Mouse (Mus musculus) heart, postnatal 4 days (tissue): ENCODE data around the gene Pbxip1. TPM values are rescaled to one million over a fixed set of nuclear protein-coding genes. Genes with fewer than 3 reads are reported as not detected.
"Not testable (repeated sequence)": the region's sequence is repeated elsewhere in the genome, so short reads cannot be mapped to it uniquely, and the experiment has no call there.

Source experiments
- DNase-seq: peaks from one replicate; pipeline ENCODE4 v3.0.0; 2021
- total RNA-seq, 2 experiments: library from RNA; stranded (reverse); gene quantifications; 2 replicates each; pipeline ENCODE4 v1.2.3; 2021

Gene Pbxip1
- total RNA-seq, 2 experiments from 2014 or later = 66.0 to 73.8 TPM

DNA sequence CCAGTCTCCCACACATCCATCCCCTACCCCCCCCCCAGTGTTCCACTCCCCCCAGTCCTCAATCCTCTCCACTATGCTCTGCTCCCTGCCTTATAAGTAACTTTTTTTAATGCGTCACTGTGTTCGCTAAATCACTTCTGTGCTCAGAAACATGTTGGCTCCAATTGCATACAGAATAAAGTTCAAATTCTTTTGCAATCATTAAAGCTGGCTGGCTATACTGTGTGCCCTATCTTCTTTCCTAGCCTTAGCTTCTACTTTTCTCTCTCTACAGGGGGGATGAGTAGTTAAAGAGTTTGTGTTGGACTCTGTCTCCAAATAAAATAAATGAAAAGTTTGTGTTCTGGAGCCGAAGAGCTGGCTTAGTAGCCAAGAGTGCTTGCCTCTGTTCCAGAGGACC lies 26.8 kb upstream of the Pbxip1 start:
- no peak for DNase-seq

DNA sequence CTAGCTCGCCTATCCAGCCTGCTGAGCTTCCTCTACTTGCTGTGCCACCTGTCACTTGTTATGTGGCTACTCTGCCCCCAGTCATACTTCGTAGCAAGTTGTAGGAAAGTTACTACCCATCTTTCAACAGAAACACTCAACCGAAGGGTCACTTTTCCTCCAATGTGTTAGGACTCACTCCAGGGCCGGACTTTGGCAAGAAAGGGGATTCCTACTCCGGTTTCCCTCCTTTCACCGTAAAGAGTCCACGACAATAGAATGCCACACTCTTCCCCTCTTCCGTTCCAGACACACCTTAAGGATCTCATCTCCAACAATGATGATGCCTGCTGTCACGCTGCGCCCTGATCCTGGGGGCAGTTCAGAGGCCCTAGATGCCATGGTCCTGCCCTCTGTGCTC lies 25.6 kb upstream of the Pbxip1 start:
- DNase-seq = no peak

DNA sequence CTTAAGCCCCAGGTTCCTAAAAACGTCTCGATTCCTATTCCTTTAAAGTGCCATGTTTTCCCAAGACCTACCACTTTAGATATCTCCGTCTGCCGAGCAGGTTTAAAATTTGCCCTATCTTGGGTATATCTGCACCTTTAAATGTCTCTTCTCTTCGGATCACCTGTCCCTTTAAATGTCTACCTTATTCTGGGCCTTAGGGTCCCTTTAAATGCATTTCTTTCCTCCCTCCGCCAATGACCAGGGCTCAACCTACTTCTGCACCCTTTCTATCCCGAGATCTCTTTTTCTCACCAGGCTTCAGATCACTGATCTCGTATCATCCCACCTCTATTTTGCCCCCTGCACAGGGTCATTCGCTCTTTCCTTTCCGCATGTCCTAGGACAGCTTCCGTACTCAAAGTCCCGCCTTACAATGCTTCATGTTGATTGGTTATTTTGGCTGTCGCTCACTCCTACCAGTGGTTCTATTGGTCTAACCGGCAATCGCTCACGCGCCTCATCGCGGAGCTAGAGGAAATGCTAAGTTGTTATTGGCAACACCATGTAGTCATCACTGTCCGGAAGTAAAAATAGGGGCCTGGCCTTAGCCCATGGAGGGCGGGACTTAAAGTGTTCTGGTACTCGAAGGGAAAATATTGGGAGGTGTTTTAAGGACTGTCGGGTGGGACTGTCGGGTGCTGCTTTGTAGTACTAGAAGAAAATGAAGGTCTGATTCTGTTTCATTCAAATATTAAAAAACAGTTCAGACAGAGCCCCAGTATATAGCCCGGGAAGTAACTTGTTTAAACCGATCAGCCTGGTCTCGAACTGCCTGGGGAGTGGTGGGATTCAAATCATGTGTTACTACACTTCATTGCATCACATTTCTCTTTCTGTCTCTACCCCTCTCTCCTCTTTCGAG lies 24.8 kb upstream of the Pbxip1 start, which contains the start of gene Flad1:
Flad1 (minus strand) TSS at position 381 of the 904 bp plus-strand sequence.
- DNase-seq = peak; percentile 100

DNA sequence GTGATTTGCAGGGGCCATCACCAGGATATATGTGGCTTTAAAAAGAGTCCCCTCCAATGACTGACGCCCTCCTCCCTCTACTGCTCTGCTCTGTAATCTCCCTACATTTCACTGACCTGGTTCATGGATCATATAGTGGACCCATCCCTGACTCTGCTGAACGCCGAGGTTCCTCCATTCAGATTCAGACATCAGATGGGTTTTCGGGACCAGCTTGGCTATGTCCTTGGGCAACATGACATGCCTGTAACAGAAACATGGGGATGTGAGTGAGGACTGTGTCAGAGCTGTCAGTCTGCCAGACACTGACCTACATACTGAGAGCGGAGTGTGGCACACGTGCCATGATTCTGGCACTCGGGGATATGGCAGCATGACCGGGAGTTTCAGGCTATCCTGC lies 20.3 kb upstream of the Pbxip1 start:
- DNase-seq = no peak

DNA sequence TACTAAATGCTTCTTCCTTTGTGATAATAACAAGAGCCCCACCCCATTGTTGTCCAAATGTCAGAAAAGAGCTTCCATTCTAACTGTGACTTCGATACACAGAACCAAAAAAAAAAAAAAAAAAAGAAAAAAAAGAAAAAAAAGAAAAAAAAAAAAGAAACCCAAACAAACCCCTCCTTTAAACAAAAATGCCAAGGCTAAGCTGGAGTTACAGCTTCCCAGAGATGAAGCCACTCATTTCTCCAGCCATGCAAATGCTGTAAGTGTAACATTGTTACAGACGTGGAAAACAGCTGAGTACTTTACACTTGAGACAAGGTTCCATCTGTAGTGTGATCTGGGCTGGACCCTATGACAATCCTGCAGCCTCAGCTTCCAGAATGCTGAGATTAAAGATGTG lies 19.4 kb upstream of the Pbxip1 start:
- DNase-seq = no peak

DNA sequence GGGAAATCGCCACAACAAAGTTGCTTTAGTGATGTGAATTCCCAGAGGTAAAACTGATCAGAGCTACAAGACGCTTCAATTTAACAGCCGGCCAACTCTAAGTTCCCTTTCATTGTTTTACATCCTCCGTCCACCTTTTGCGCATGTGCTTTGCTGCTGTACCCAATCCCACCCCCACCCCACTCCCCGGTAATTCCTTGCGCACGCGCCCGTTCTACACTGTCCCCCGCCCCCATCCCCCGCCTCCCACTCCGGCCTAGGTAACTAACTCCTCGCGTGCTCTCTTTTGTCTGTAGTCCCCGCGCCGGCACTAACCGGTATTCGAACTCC lies 18.7 kb upstream of the Pbxip1 start:
- no peak for DNase-seq

DNA sequence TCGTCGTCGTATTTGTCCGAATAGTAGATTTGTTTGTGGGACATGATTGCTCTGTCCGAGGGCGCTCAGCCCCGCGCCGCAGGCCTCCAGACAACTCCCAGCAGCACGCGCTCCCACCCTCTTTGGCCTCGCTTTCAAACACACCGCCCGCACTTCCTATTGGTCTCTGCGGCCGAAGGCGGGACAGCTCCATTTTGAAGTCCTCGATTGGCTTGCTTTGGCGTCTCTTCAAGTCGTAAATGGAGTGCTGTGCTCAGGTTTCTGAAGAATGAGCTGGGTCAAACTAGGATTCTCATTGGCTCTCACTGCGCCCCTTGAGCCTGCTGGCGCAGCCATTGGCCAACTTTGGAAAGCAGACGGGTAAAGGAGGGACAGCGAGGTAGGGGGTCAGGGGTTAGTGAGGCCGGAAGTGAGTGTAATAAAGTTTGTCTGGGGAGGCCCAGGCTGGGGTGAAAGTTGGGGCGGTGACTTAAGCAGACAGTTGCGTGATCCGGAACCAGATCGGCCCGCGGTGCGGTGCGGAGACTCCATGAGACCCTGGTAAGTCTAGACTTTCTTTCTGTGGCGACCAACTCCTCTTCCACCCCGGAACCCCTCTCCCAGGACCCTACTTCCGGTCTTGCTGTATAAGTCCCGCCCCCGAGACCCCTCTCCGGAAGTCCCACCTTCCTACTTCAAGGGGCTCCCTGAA lies 18.2 kb upstream of the Pbxip1 start, which contains the start of the genes Cks1b and Shc1:
Cks1b (minus strand) TSS at position 214 of the 691 bp plus-strand sequence.
Shc1 (plus strand) TSS at position 274 of the 691 bp plus-strand sequence.
- peak; percentile 95 for DNase-seq

DNA sequence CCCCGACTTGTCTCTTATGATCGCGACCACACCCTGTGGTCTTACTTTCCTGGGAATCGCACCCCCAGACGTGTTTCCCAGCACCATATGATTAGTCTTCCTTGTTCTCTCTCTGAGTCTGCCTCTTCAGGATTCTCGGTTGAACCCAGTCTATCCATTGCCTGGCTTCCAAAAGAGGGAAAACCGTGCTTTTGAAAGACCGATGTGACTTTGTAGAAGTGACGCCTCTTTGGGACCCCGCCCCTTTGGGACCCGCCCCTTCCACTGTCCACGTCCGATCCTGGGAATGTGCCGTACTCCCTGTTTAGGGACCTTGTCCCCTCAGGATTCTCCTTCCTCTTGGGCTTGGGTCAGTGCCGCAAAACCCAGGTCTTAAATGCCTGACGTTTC lies 17.6 kb upstream of the Pbxip1 start:
- peak; percentile 88 for DNase-seq

DNA sequence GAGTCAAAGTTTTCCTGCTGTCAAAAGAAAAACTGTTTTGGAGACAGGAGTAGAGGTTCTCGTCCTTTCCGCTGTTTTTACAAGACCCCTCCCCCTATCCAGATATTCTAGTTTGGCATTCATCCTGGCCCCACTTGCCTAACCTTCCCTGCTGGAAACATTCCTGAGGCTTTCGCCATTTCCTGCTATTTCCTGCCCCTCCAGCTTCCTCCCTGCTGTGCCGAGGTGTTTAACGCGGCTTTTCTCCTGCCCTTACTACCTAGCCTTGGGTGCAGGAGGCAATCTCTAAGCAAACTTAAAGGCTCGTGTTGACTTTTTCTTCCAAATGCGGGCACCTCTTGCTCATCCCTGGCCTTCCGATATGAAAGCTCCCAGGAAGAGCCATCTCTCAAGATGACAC lies 16.9 kb upstream of the Pbxip1 start:
- DNase-seq = peak; percentile 71

DNA sequence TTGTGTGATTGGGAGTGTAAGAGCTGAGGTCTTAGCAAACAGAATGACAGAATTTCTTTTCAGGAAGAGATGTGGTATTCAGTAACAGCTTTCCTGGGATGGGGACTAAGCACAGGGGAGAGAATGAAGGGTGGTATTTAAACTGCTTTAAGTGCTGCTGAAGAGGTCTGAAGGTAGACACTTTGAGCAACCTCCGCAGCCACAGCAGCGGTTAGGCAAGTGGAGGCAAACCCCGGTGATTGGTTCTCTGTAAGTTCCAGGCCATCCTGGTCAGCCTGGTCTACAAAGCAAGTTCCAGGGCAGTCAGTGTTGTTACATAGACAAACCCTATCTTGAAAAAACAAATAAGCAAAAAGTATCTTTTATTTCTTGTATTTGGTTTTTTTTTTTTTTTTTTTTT lies 16.5 kb upstream of the Pbxip1 start:
- DNase-seq = no peak

DNA sequence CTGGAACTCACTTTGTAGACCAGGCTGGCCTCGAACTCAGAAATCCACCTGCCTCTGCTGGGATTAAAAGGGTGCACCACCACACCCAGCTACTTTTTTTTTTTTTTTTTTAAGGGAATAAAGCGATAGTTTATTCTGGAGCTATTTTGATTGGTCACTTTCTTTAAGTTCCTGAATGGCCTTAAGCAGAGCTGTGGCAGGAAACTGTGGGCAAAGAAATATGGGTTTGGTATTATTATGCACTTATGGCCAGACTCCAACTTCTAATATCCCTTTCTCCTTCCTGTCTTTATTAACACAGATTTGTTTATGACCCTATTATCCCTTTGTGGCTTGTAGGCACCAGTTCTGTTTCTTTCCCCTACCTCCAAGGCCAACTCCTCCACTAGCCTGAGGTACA lies 16.1 kb upstream of the Pbxip1 start:
- no peak for DNase-seq

DNA sequence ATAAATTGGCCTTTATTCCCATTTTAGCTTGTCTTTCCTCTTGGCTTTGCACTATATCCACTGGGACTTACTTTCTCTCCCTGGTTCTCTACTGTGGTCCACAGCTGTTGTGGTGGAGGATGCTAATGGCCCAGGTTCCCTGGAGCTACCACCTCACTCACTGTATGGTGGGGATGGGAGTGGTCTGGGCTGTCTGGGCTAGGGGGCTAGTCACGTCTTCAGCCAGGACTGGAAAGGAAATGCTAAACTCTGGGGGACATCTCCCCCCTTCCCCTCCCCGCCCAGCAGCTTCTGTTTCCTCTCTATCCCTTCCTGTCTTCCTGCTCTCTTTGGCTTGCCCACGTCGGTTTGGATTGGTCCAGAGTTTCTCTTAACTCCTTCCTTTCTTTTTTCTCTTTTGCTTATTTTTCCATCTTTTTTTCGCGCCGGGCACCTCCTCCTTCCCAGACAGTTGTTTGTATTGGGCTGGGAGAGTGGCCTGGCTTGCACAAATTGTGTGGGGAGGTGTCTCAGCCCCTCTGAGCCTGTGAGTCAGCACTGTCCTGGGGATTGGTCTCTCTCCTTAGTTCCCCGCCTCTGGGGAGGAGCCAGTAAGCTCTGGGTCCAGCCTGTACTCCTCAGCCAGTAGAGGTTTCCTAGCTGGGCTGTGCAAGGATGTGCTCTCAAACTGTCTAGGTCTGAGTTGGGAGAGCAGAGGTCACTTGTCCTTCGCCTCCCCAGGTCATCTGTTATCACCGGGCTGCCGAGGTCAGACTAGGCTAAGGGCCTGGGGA lies 15.3 kb upstream of the Pbxip1 start:
- peak; percentile 85 for DNase-seq

DNA sequence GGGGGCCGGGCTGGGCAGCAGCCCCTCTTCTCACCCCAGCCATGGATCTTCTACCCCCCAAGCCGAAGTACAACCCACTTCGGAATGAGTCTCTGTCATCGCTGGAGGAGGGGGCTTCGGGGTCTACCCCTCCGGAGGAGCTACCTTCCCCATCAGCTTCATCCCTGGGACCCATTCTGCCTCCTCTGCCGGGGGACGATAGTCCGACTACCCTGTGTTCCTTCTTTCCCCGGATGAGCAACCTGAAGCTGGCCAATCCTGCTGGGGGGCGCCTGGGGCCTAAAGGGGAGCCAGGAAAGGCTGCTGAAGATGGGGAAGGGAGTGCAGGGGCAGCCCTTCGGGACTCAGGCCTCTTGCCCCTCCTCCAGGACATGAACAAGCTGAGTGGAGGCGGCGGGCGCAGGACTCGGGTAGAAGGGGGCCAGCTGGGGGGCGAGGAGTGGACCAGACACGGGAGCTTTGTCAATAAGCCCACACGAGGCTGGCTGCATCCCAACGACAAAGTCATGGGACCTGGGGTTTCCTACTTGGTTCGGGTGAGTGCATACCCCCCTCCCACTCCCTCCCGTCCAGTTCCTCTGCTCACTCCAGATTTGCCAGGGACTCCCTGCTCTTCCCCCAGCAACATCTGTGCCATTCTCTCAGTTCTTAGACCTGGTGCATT lies 14.6 kb upstream of the Pbxip1 start:
- DNase-seq = peak; percentile 47

DNA sequence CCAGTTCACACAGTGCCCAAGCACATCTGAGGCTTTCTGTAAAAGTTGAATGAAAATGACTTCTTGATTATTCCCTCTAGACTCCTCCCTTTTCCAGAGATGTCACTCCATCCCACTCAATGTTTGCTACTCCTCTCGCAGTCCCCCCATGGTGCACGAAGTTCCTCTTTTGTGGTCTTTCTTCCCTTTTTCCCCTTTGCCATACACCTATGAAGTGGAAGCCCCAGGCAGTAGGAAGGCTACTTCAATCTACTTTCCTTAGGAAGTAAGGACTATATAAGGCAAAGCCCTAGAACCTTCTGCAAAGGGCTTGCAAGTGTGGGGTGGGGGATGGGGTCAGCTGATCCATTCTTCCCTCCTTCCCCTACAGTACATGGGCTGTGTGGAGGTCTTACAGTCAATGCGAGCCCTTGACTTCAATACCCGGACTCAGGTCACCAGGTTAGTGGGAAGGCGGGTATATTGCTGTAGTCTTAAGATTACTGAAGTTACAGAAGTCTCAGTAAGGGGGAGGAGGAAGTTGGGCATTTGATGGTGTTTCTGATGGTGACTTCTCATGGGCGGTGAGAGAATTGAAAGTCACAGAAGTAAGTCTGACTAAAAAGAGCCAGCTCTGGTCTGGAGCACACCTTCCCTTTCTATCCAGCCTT lies 13.8 kb upstream of the Pbxip1 start:
- DNase-seq = no peak

DNA sequence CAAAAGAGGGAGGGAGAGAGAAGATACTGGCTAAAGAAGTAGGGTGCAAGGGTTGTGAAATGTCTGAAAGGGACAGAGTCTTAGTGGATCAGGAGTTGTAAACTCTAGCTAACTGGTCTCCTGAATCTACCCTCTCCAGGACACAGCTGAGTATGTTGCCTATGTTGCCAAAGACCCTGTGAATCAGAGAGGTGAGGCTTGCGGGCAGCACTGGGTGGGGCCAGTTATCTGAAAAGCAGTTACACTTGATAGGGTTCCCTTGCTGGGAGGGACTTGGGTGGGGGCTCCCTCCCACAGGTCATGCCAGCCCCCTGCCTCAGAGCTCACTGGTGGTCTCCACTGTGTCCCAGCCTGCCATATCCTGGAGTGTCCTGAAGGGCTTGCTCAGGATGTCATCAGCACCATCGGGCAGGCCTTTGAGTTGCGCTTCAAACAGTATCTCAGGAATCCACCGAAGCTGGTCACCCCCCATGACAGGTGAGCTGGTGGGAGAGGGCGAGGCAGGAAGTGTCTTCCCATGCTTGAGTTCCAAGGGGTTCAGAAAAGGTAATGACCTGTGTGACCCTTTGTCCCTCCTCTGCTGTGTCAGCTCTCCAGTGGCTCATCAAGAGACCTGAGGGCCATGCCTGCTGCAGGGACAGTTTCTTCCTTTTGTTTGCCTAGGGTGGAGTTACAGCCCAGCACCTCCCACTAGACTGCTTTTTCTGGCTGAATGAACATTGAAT lies 11.9 kb upstream of the Pbxip1 start:
- DNase-seq = no peak

DNA sequence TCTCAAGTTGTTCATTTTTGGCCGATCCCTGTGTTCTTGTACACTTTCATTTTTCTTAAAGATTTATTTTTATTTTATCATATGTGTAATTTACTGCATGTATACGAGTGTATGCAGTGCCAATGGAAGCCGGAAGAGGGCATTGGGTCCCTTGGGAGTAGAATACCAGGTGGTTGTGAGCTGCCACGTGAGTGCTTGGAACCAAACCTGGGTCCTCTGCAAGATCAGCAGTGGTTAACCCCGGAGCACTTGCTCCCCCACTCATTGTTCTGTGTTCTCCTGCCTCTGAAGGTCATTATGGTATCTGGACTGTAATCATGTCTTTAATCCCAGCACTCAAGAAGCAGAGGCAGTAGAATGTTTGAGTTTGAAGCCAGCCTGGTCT lies 11.4 kb upstream of the Pbxip1 start:
- DNase-seq = no peak

DNA sequence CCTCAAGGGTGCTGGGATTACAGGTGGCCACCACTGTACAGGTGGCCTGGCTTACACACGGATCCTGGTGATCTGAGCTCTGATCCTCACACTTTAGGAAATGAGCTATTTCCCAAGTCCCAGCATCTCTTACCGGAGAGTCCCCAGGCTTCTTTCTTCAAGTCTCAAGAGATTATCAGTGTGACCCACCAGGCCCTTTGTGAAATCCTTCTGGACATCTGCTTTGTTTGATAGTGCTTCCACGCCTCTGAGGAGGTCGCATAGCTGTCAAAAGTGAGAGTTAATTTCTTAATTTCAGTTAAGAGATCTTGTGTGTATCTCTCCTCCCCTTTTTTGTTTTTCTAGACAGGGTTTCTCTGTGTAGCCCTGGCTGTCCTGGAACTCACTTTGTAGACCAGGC lies 10.6 kb upstream of the Pbxip1 start:
- DNase-seq = no peak

DNA sequence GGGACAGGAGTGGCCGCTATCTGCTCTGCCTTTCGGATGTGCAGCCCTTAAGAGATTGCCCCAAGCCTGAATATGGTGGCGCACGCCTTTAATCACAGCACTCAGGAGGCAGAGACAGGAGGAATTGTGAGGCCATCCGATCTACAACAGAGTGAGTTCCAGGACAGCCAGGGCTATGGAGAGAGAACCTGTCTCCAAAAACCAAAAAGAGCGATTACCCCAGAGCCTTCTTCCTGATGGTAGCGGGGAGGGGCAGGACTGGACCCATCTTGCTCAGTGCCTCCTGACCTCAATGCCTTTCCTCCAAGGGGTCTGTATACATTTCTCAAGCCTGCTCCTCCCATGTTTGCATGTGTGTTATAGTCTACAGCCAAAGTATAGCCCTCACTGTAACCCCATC lies 7.5 kb upstream of the Pbxip1 start:
- DNase-seq = not testable (repeated sequence)

DNA sequence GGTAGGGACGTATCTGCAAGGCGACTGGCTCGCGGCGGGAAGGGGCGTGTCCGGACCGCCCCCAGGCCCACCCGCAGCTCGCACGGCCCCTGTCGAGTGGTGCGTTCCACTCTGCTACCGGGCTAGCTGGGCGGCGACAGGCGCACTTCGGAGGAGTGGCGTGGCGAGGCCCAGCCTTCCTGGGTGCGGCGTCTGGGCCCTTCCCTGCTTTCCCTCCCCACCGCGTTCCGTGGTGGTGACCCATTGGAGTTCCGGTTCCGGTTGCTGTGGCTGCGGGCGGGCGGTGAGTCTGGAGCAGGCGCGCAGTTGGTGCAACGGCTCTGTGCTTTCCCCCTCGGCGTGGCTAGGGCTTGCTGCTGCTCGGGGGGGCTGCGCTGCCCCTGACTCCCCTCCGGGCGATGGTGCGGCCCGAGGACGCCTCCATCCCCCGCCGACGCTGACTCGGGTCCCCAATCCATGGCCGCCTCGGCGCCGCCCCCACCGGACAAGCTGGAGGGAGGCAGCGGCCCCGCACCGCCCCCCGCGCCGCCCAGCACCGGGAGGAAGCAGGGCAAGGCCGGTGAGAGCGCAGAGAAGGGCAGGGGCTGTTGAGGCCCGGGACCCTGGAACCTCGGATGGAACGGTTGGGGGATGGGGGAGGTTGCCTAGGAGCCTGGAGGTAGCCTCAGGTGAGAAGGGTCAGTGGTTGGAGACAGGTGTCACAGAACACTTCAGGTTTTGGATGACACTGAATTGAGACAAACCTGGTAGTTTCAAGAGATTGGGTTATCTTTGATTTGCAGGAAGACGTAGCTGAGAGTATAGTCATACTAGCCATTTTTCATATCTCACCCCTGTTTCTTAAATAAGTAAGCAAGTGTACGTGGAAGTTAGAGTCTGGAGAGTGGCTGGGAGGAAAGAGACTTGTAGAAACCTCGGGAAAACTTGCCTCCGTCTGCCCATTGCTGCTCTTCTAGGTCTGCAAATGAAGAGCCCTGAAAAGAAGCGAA lies 6.0 kb upstream of the Pbxip1 start, which contains the start of gene Pygo2:
Pygo2 (plus strand) TSS at position 44 of the 989 bp plus-strand sequence.
- DNase-seq = peak; percentile 95

DNA sequence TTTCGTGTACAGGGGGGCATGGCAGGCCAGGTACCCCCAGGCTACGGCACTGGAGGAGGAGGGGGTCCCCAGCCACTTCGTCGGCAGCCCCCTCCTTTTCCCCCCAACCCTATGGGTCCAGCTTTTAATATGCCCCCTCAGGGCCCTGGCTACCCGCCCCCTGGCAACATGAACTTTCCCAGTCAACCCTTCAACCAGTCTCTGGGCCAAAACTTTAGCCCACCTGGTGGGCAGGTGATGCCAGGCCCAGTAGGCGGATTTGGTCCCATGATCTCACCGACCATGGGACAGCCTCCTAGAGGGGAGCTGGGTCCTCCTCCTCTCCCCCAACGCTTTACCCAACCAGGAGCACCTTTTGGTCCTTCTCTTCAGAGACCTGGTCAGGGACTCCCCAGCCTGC lies 3.9 kb upstream of the Pbxip1 start:
- no peak for DNase-seq
